Mouse (Mus musculus): ENCODE measurements around the gene Tpmt.

Gene Tpmt

GRCm38 (mm10) chr13:46975930-46976329 lies 68.6 kb downstream of the Tpmt start:
- DNase-seq, result no peak

- DNase-seq, result no peak
Measured at GRCm38 (mm10) chr13:46975031-46975551, 69.4 kb downstream of the Tpmt start.

All from cerebellum, adult 18-20 months (tissue).